Mouse (Mus musculus): ENCODE measurements around the gene Camk1d.
"Not testable (repeated sequence)": the region's sequence is repeated elsewhere in the genome, so short reads cannot be mapped to it uniquely, and the experiment has no call there.

Camk1d gene

GRCm38 (mm10) chr2:5388381-5388780, 325.9 kb downstream of the Camk1d start:
- DNase-seq: no peak

GRCm38 (mm10) chr2:5381712-5382710, 332.3 kb downstream of the Camk1d start:
- no peak for DNase-seq

GRCm38 (mm10) chr2:5380973-5381372, 333.3 kb downstream of the Camk1d start:
- no peak for DNase-seq

GRCm38 (mm10) chr2:5378922-5379321, 335.4 kb downstream of the Camk1d start:
- not testable (repeated sequence) for DNase-seq

GRCm38 (mm10) chr2:5378066-5378672, 336.1 kb downstream of the Camk1d start:
- DNase-seq: no peak

GRCm38 (mm10) chr2:5372886-5373429, 341.4 kb downstream of the Camk1d start:
- no peak for DNase-seq

GRCm38 (mm10) chr2:5371316-5371715, 343.0 kb downstream of the Camk1d start:
- no peak for DNase-seq

GRCm38 (mm10) chr2:5370591-5370990, 343.7 kb downstream of the Camk1d start:
- DNase-seq: no peak

GRCm38 (mm10) chr2:5363836-5364235, 350.5 kb downstream of the Camk1d start:
- DNase-seq: no peak

GRCm38 (mm10) chr2:5358049-5358448, 356.3 kb downstream of the Camk1d start:
- DNase-seq: no peak

- DNase-seq: no peak
Measured at GRCm38 (mm10) chr2:5357056-5357455, 357.3 kb downstream of the Camk1d start.

- DNase-seq: no peak
Measured at GRCm38 (mm10) chr2:5352821-5353522, 361.3 kb downstream of the Camk1d start.

- DNase-seq: no peak
Measured at GRCm38 (mm10) chr2:5345344-5345743, 369.0 kb downstream of the Camk1d start.

GRCm38 (mm10) chr2:5327533-5328250, 386.6 kb downstream of the Camk1d start:
- DNase-seq: no peak

GRCm38 (mm10) chr2:5324806-5325205, 389.5 kb downstream of the Camk1d start:
- DNase-seq: no peak

- no peak for DNase-seq
Measured at GRCm38 (mm10) chr2:5321660-5322295, 392.5 kb downstream of the Camk1d start.

GRCm38 (mm10) chr2:5319138-5319537, 395.2 kb downstream of the Camk1d start:
- no peak for DNase-seq

- no peak for DNase-seq
Measured at GRCm38 (mm10) chr2:5316763-5317162, 397.6 kb downstream of the Camk1d start.

GRCm38 (mm10) chr2:5316217-5316616, 398.1 kb downstream of the Camk1d start:
- DNase-seq: no peak

- no peak for DNase-seq
Measured at GRCm38 (mm10) chr2:5315291-5315828, 399.0 kb downstream of the Camk1d start.

GRCm38 (mm10) chr2:5314530-5315166, 399.7 kb downstream of the Camk1d start:
- DNase-seq: no peak

Measured in right cerebral cortex, postnatal 4 days (tissue).